Mouse (Mus musculus) limb, embryonic 14.5 days (tissue): ENCODE results near the gene Zmynd10. TPM values are rescaled to one million over a fixed set of nuclear protein-coding genes. Genes with fewer than 3 reads are reported as not detected.

ENCODE experiments used
- ATAC-seq: fragments of 200-750 bp; cut with Nextera tagmentation; 2 replicates; pipeline ENCODE4 v1.8.0; 2017; ENCODE audit warnings: low read depth, moderate number of reproducible peaks, moderate TSS enrichment; ENCODE audit not compliant: low FRiP score
- DNase-seq: peaks from one replicate; pipeline ENCODE4 v3.0.0-alpha.2; 2015; ENCODE audit warnings: low spot score
- H3K27ac ChIP-seq: fragments of 300-500 bp; sonication (generic); replicated peaks from 2 replicates; pipeline ENCODE4 v1.5.1; 2014; ENCODE audit warnings: low read depth, mild to moderate bottlenecking, low read length, moderate library complexity, mixed read lengths
- H3K27me3 ChIP-seq: fragments of 300-500 bp; sonication (generic); 2 replicates; pipeline ENCODE4 v1.6.1; 2014; ENCODE audit warnings: low read length, mixed read lengths; ENCODE audit not compliant: control insufficient read depth, insufficient read depth
- H3K36me3 ChIP-seq: fragments of 300-500 bp; sonication (generic); 2 replicates; pipeline ENCODE4 v1.6.1; 2014; ENCODE audit warnings: mild to moderate bottlenecking, low read length, moderate library complexity, mixed read lengths; ENCODE audit not compliant: control insufficient read depth, insufficient read depth
- H3K4me1 ChIP-seq: fragments of 300-500 bp; sonication (generic); 2 replicates; pipeline ENCODE4 v1.6.1; 2014; ENCODE audit warnings: antibody characterized with exemption, low read length, mixed read lengths; ENCODE audit not compliant: control insufficient read depth, insufficient read depth
- H3K4me2 ChIP-seq: fragments of 300-500 bp; sonication (generic); replicated peaks from 2 replicates; pipeline ENCODE4 v1.6.1; 2014; ENCODE audit warnings: low read depth, mild to moderate bottlenecking, low read length, moderate library complexity; ENCODE audit not compliant: severe bottlenecking
- H3K4me3 ChIP-seq: fragments of 300-500 bp; sonication (generic); replicated peaks from 2 replicates; pipeline ENCODE4 v1.5.1; 2014; ENCODE audit warnings: low read length
- H3K9ac ChIP-seq: fragments of 300-500 bp; sonication (generic); 2 replicates; pipeline ENCODE4 v1.6.1; 2014; ENCODE audit warnings: mild to moderate bottlenecking, low read depth, low read length, moderate library complexity; ENCODE audit not compliant: severe bottlenecking
- H3K9me3 ChIP-seq: fragments of 300-500 bp; sonication (generic); 2 replicates; pipeline ENCODE4 v1.6.1; 2016; ENCODE audit warnings: low read length; ENCODE audit not compliant: control insufficient read depth
- POLR2A ChIP-seq: fragments of 200-500 bp; IDR thresholded peaks from 2 replicates; pipeline ENCODE4 v1.8.0; 2012; ENCODE audit warnings: inconsistent platforms, mild to moderate bottlenecking, moderate library complexity, borderline replicate concordance; ENCODE audit not compliant: insufficient read depth, insufficient read length; ENCODE audit errors: extremely low read depth
- WGBS: fragments of 180-500 bp; shearing (Covaris S2); extraction: QIAGEN DNeasy Blood & Tissue Kit; methylation state at CpG from one replicate; pipeline ENCODE4 v1.1.7; 2014; 5-methylcytosine and 5-hydroxymethylcytosine counted together
- polyA plus RNA-seq, 2 experiments: library from polyadenylated mRNA; depleted of rRNA in 1 of 2; stranded (reverse) in 1 of 2; unstranded in 1 of 2; fragments of >200 nt; fragmentation: Nextera tagmentation in 1 of 2; extraction: Ambion mirVana in 1 of 2; gene quantifications; 2 replicates each; pipeline versions ENCODE4 v1.2.1 to v1.2.3; 2012 to 2014

Gene Zmynd10
- polyA plus RNA-seq, 2 experiments: 1.4 TPM; not detected in 1

DNA sequence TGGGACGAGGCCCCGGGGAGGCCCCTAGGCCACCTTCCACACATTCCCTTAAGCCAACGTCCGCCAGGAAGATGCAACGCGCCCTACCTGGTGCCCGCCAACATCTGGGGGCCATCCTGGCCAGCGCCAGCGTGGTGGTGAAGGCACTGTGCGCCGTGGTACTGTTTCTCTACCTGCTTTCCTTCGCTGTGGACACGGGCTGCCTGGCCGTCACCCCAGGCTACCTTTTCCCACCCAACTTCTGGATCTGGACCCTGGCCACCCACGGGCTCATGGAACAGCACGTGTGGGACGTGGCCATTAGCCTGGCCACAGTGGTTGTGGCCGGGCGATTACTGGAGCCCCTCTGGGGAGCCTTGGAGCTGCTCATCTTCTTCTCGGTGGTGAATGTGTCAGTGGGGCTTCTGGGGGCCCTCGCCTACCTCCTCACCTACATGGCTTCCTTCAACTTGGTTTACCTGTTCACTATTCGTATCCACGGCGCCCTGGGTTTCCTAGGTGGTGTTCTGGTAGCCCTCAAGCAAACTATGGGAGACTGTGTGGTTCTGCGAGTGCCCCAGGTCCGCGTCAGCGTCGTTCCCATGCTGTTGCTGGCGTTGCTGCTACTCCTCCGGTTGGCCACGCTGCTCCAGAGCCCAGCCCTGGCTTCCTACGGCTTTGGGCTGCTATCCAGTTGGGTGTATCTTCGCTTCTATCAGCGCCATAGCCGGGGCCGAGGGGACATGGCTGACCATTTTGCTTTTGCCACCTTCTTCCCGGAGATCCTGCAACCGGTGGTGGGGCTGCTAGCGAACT, 12.5 kb upstream of the Zmynd10 start:
- Histone ChIP-seq H3K9me3 (no peaks in the 10 kb centered on the region), H3K36me3 (peaks cover 26% of the 10 kb centered on the region), H3K4me3 (peak overlapping the region; percentile 89), H3K9ac (peak overlapping the region; percentile 91), H3K4me1 (peaks cover 22% of the 10 kb centered on the region), H3K27ac (peak overlapping the region; percentile 73), H3K4me2 (peak overlapping the region; percentile 96), H3K27me3 (no peaks in the 10 kb centered on the region)
- ATAC-seq (no peak), DNase-seq (no peak)
- no peak for TF ChIP-seq POLR2A
- WGBS: under 1% methylated on average over 39 of the region's 40 CpGs

DNA sequence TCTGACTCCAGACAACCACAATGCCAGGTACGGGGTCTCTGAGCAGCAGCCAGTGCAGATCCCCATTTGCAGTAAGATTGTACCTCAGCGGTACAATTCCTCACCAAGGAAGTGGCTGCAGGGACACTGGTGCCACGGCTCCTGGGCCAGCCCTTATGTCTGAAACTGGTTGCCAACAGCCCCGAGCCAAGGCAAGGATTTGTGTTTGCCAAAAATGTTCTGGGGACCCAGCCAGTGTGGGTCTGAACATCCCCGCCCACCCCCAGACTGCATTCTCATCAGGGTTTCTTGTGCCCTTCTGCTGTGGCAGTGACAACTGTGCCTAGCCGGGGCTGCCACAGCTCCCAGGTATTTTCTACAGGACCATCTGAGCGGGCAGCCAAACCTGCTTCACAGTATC, 8.9 kb upstream of the Zmynd10 start:
- peaks cover 32% of the 10 kb centered on the region for H3K36me3 ChIP-seq
- no peaks in the 10 kb centered on the region for H3K27me3 ChIP-seq
- ATAC-seq: no peak
- no peaks in the 10 kb centered on the region for H3K9me3 ChIP-seq
- no peak overlapping the region for H3K4me2 ChIP-seq
- H3K9ac ChIP-seq: no peak overlapping the region
- no peak overlapping the region for H3K27ac ChIP-seq
- H3K4me3 ChIP-seq: no peak overlapping the region
- no peak for DNase-seq
- H3K4me1 ChIP-seq: peaks cover 33% of the 10 kb centered on the region
- WGBS: 88% methylated on average over 7 of the region's 7 CpGs
- TF ChIP-seq POLR2A: no peak

DNA sequence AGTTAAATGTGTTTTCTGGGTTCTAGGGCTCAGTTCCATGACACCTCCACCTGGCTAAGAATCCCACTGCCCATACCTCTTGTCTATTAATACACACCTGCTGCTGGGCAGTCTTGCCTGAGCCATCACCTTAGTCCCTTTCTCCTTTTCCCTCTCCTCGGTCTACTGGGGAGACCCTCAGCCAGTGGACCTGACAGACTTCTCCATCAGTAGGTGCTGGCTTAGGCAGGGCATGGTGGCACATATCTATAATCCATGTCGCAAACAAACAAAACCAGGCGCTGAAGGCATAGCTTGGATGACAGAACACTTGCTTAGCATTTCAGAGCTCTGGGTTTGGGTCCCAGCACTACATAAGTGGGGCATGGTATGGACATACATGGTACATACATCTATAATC, 8.4 kb upstream of the Zmynd10 start:
- no peak for DNase-seq
- TF ChIP-seq POLR2A: no peak
- H3K4me3 ChIP-seq: no peak overlapping the region
- H3K27ac ChIP-seq: no peak overlapping the region
- H3K9me3 ChIP-seq: no peaks in the 10 kb centered on the region
- H3K9ac ChIP-seq: no peak overlapping the region
- WGBS: 90% methylated on average over 3 of the region's 3 CpGs
- H3K4me2 ChIP-seq: no peak overlapping the region
- H3K36me3 ChIP-seq: peaks cover 32% of the 10 kb centered on the region
- H3K27me3 ChIP-seq: no peaks in the 10 kb centered on the region
- no peak for ATAC-seq
- peaks cover 33% of the 10 kb centered on the region for H3K4me1 ChIP-seq

DNA sequence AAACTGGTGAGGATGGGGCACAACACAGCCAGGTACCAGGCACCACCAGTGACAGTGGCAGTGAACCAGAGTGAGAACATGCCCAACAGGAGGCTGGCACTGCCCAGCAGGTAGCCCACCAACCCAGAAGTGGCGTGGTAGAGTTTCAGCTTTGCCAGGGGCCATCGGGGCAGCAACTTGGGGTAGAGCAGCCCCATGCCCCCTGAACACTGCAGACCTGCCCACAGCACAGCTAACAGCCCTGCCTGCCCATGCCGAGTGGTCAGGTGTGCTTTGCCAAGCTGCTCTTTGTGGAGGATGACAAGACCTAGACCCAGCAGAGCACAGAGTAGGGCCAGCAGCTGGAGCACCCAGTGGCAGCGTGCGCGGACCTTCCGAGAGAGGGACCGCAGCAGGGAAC, 7.2 kb upstream of the Zmynd10 start:
- Histone ChIP-seq H3K9ac (no peak overlapping the region), H3K27ac (no peak overlapping the region), H3K4me3 (no peak overlapping the region), H3K4me1 (peaks cover 33% of the 10 kb centered on the region), H3K4me2 (no peak overlapping the region), H3K36me3 (peaks cover 43% of the 10 kb centered on the region), H3K9me3 (no peaks in the 10 kb centered on the region), H3K27me3 (no peaks in the 10 kb centered on the region)
- TF ChIP-seq POLR2A: no peak
- 94% methylated on average over 8 of the region's 8 CpGs for WGBS
- ATAC-seq: no peak
- no peak for DNase-seq

DNA sequence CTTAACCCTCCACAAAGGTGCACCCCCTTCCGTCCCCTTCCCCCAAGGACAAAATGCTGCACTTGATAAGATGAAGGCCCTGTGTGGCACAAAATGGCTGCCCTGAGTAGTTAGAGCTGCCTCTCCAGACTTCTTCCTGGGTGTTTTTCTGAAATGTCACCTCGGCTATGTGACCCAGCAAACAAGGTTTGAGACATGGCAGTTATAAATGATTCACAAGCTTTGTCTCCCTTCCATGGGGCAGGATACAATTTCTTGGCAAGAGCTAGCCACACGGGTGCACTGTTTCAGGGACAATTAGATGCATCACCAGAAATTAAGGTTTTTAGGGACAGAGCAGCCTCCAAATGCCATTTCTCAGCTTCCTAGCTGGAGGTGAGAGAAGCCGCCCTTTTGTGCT, 6.7 kb upstream of the Zmynd10 start:
- Histone ChIP-seq H3K9me3 (no peaks in the 10 kb centered on the region), H3K27ac (no peak overlapping the region), H3K9ac (no peak overlapping the region), H3K36me3 (peaks cover 47% of the 10 kb centered on the region), H3K27me3 (no peaks in the 10 kb centered on the region), H3K4me2 (no peak overlapping the region), H3K4me3 (no peak overlapping the region), H3K4me1 (peaks cover 29% of the 10 kb centered on the region)
- ATAC-seq (no peak), DNase-seq (no peak)
- TF ChIP-seq POLR2A: no peak
- 70% methylated on average over 4 of the region's 4 CpGs for WGBS
